Mouse (Mus musculus) forebrain, embryonic 13.5 days (tissue): ENCODE data around the gene Ston2. TPM values are rescaled to one million over a fixed set of nuclear protein-coding genes. Genes with fewer than 3 reads are reported as not detected.

Experiments
- microRNA-seq: library from miRNA; unstranded; fragments of <30 nt; microRNA quantifications from one replicate; pipeline ENCODE4, GENCODE M21; 2016
- polyA plus RNA-seq: library from polyadenylated mRNA; unstranded; fragments of >200 nt; fragmentation: Nextera tagmentation; extraction: Ambion mirVana; gene quantifications from 2 replicates; pipeline ENCODE4 v1.2.1, GENCODE M21; 2015

Gene Ston2
- polyA plus RNA-seq, 1 experiment from 2014 or later = 10.5 TPM

Small RNA genes lying within 50 kb of the gene (microRNA-seq; reads per million reads assigned to microRNA genes)
- gene Gm22015 = not detected

Other genes with a start within 250 kb of the Ston2 start
- 62.5 and 69.4 TPM in 2 replicates for gene Gtf2a1, start 197.9 kb downstream of the Ston2 start, polyA plus RNA-seq
- 93.4 and 95.3 TPM in 2 replicates for gene Sel1l, start 60.8 kb upstream of the Ston2 start, polyA plus RNA-seq